Mouse (Mus musculus): ENCODE data around the gene Prr3.
"Not testable (repeated sequence)": the region's sequence is repeated elsewhere in the genome, so short reads cannot be mapped to it uniquely, and the experiment has no call there.

Gene Prr3

GRCm38 (mm10) chr17:35979401-35980362 is at the start of gene Prr3, which contains the start of gene Gnl1:
TSS of gene Prr3 (minus strand) at chr17:35980236.
TSS of gene Gnl1 (plus strand) at chr17:35979851.
- peak; percentile 81 for DNase-seq (ENCODE audit: low read depth)

- no peak for DNase-seq (ENCODE audit: low read depth)
Observed at GRCm38 (mm10) chr17:36028879-36029619, 49.0 kb upstream of the Prr3 start.

GRCm38 (mm10) chr17:36027663-36028062 is 47.6 kb upstream of the Prr3 start:
- no peak for DNase-seq (ENCODE audit: low read depth)

- DNase-seq (ENCODE audit: low read depth): no peak
Observed at GRCm38 (mm10) chr17:36025901-36026300, 45.9 kb upstream of the Prr3 start.

GRCm38 (mm10) chr17:36025197-36025596 is 45.2 kb upstream of the Prr3 start:
- no peak for DNase-seq (ENCODE audit: low read depth)

GRCm38 (mm10) chr17:36023710-36024654 is 43.9 kb upstream of the Prr3 start:
- DNase-seq (ENCODE audit: low read depth): no peak

- no peak for DNase-seq (ENCODE audit: low read depth)
Observed at GRCm38 (mm10) chr17:36022922-36023321, 42.9 kb upstream of the Prr3 start.

- no peak for DNase-seq (ENCODE audit: low read depth)
Observed at GRCm38 (mm10) chr17:36022098-36022497, 42.1 kb upstream of the Prr3 start.

GRCm38 (mm10) chr17:36021309-36021708 is 41.3 kb upstream of the Prr3 start:
- no peak for DNase-seq (ENCODE audit: low read depth)

GRCm38 (mm10) chr17:36020191-36021073 is 40.4 kb upstream of the Prr3 start, which contains the start of gene H2-T24:
TSS of gene H2-T24 (minus strand) at chr17:36020560.
- DNase-seq (ENCODE audit: low read depth): no peak

- DNase-seq (ENCODE audit: low read depth): no peak
Observed at GRCm38 (mm10) chr17:36019519-36019918, 39.5 kb upstream of the Prr3 start.

- no peak for DNase-seq (ENCODE audit: low read depth)
Observed at GRCm38 (mm10) chr17:36018979-36019378, 38.9 kb upstream of the Prr3 start.

GRCm38 (mm10) chr17:36017046-36017445 is 37.0 kb upstream of the Prr3 start:
- DNase-seq (ENCODE audit: low read depth): no peak

- no peak for DNase-seq (ENCODE audit: low read depth)
Observed at GRCm38 (mm10) chr17:36014977-36015376, 34.9 kb upstream of the Prr3 start.

- DNase-seq (ENCODE audit: low read depth): not testable (repeated sequence)
Observed at GRCm38 (mm10) chr17:36004409-36004808, 24.4 kb upstream of the Prr3 start.

- DNase-seq (ENCODE audit: low read depth): no peak
Observed at GRCm38 (mm10) chr17:36003331-36003730, 23.3 kb upstream of the Prr3 start.

- peak; percentile 77 for DNase-seq (ENCODE audit: low read depth)
Observed at GRCm38 (mm10) chr17:36001966-36002365, 21.9 kb upstream of the Prr3 start.

GRCm38 (mm10) chr17:36001121-36001897 is 21.3 kb upstream of the Prr3 start:
- no peak for DNase-seq (ENCODE audit: low read depth)

- DNase-seq (ENCODE audit: low read depth): no peak
Observed at GRCm38 (mm10) chr17:36000349-36000748, 20.3 kb upstream of the Prr3 start.

- DNase-seq (ENCODE audit: low read depth): no peak
Observed at GRCm38 (mm10) chr17:35999356-35999755, 19.3 kb upstream of the Prr3 start.
